Mouse (Mus musculus) embryo, embryonic 9.5 days (tissue): ENCODE results near the gene Ctnna3.
"Not testable (repeated sequence)": the region's sequence is repeated elsewhere in the genome, so short reads cannot be mapped to it uniquely, and the experiment has no call there.

Experiments
- DNase-seq: peaks from one replicate; pipeline ENCODE4 v3.0.0-alpha.2; 2017; ENCODE audit errors: extremely low spot score

Ctnna3 gene

DNA sequence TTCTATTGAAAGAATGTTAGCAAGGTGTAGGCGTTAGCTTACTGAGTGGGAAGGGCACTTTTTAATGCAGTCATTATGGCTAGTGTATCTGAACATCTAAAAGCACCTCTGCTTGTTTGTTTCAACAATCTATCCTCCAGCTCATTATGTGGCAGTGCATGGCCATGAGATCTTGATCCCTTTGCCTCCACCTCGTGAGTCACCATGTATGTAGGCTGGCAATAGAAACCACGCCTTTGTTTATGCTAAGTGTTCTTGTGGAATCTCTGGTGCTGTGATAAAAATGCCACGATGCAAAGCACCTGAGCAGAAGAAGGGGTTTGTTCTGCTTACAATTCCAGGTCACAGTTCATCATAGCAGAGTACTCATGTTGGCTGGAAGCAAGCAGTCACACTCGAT lies 1053.4 kb downstream of the Ctnna3 start:
- no peak for DNase-seq

GRCm38 (mm10) chr10:64489471-64489870 lies 1059.6 kb downstream of the Ctnna3 start:
- DNase-seq, result no peak

- DNase-seq, result no peak
These were observed 1113.7 kb downstream of the Ctnna3 start for GRCm38 (mm10) chr10:64543647-64544046.

DNA sequence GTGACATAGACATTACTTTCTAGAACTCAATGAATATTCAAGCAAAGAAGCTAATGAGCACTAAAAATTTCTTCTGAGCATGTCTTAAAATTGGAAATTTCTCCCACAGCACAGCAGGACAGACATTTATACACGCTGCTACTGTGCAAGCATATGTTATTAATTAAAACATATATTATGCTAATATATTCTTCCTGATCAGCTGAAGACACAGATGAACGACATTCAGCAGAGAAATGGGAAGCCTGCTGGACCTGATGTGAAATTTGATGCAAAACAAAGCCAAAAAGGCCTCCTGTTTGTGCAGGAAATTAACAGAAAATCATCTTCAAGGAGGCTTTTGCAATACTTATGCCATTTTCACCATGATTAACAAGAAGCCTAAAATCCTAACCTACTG lies 1114.5 kb downstream of the Ctnna3 start:
- no peak for DNase-seq

- DNase-seq, result no peak
These were observed 1141.4 kb downstream of the Ctnna3 start for GRCm38 (mm10) chr10:64571311-64571710.

DNA sequence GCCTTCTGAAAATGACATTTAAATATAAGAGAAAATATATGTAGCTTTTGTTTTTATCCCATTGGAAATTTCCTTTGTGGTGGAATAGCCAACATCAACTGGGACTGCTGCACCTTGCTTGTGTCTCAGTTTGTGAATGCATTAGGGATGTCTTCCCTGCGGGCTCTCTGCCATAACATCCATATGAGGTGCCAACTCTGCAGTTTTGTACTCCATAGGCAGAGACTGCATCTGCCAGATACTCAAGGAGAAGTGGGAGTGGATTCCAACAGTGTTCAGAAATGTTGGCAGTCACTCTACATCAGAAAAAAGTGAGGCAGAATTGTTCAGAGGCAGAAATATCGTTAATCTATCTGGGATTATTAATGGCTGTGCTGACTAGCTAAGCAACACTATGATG lies 1158.2 kb downstream of the Ctnna3 start:
- DNase-seq, result no peak

DNA sequence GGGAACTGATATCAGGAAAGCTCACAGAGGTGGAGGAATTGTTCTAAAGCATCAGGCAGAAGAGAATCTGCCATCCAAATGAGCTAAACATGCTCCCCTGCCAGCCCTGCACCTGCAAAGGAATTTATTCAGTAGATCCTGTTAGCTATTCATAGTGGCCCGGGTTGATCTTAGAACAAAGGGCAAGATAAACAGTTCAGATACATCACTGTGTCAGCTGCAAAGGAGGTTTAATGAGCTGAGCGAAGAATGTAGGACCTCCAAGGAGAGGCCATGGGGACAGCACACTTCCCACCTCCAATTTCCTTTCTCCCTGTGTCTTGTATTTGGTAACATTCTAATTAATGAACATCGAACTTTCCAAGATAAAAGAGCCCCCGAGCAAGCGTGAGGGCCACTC lies 1206.9 kb downstream of the Ctnna3 start:
- no peak for DNase-seq

GRCm38 (mm10) chr10:64639061-64639460 lies 1209.2 kb downstream of the Ctnna3 start:
- DNase-seq, result no peak

GRCm38 (mm10) chr10:64641093-64641492 lies 1211.2 kb downstream of the Ctnna3 start:
- no peak for DNase-seq

GRCm38 (mm10) chr10:64641576-64641975 lies 1211.7 kb downstream of the Ctnna3 start:
- no peak for DNase-seq

DNA sequence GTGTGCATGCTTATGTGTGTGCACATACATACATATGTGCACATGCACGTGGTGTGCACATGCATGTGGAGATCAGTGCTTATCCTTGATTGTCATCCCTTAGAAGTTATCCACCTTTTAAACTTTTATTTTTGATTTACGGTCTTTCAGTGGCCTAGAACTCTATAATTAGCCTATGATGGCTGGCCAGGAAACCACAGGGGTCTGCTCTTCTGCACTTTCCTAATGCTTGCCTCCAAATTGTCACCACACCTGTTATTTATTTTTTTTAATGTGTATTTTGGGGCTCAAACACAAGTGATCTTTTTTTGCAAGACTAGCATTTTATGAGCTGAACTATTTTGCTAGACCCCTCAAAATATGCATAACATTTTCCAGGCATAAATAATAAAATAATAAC lies 1214.1 kb downstream of the Ctnna3 start:
- no peak for DNase-seq

GRCm38 (mm10) chr10:64661190-64661589 lies 1231.3 kb downstream of the Ctnna3 start:
- no peak for DNase-seq

DNA sequence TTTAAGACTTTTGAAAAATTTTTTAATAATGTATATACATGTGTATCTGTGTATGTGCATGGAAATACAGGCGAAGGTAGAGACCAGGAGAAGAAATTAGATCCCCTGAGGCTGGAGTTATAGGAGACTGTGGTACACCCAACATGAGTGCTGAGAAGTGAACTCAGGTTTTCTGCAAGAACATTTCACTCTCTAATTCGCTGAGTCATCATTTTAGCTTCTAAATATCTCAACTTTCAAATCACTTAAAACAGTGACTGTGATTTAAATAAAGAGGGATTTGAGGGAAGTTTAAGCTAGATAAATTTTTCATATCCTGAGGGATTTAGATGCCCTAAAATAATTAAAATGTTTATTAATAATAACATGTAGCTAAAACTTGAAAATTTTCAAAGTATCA lies 1241.6 kb downstream of the Ctnna3 start:
- no peak for DNase-seq

- no peak for DNase-seq
These were observed 1245.9 kb downstream of the Ctnna3 start for GRCm38 (mm10) chr10:64675796-64676195.

- DNase-seq, result no peak
These were observed 1280.1 kb downstream of the Ctnna3 start for GRCm38 (mm10) chr10:64710017-64710416.

GRCm38 (mm10) chr10:64718036-64718435 lies 1288.1 kb downstream of the Ctnna3 start:
- DNase-seq, result no peak

GRCm38 (mm10) chr10:64735692-64736091 lies 1305.8 kb downstream of the Ctnna3 start:
- no peak for DNase-seq

- DNase-seq, result no peak
These were observed 1306.7 kb downstream of the Ctnna3 start for GRCm38 (mm10) chr10:64736616-64737015.

DNA sequence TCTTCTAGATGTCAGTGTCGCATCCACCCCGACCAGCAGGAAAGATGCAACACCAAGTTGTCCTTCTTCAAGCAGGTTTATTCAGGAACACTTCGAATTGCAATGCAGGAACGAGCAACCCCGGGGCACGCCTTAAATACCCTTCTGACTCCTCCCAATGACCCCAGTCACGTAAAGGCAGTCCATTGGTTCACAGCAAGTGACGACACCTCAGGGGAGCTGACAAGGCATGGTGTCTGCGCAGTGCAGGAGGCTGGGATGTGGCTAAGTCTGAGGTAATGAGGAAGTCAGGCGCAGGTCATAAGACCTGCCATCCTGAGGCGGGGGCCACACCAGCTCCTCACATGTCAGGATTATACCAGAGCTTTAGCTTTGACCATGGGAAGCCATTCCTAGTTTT lies 1311.8 kb downstream of the Ctnna3 start:
- DNase-seq, result not testable (repeated sequence)

DNA sequence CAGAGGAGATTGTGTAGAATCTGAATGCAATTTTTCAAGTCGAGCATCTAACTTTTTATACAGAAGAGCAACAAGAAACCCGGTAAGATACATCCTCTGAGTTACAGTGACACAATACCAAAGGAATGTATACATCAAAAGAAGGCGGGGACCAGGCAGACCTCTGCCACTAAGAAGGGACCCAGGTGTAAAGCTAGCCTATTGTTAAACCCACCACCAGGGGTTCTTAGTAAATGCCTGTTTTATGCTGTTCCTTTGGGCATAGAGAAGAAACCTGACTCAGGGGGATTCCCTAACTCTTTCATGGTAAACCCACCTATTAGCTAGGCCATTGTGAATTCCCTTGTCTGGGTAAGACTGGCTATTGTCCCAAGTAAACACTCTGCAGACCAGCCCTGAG lies 1314.2 kb downstream of the Ctnna3 start:
- DNase-seq, result not testable (repeated sequence)

DNA sequence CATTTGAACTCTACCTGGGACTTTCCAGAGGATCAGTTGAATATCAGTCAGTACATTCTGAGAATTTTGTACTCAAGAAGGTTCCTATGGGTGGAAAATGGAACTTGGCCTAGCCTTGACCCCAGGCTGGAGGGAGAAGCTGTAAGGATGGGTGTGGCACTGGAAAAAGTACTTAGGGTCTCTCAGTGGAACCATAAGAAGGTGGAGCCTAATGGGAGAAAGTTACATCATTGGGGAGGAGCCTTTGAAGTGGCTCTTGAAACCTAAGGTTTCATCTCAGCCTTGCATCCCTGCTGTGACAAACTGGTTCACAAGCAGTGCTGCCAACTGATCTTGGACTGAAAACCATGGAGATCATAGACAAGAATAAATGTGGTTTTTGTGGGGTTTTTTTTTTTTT lies 1318.8 kb downstream of the Ctnna3 start:
- DNase-seq, result no peak

- DNase-seq, result peak; percentile 31
These were observed 1320.9 kb downstream of the Ctnna3 start for GRCm38 (mm10) chr10:64750791-64751190.

DNA sequence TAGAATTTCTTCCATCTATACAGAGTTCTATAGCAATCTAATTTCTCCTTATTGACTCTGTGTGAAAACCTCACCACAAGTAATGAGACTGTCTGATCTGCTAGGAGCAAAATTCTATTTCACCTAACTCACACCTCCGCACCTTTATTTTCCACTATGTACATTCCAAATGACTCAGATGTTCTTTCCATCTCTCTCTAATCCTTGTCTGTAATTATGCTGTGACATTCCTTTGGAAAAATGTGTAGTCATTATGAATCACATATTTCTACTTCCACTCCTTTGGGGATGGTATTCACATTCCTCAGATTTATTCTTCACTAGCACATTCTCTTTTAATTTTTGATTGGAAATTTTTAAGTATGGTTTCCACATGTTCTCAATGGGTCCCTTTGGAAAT lies 1406.4 kb downstream of the Ctnna3 start:
- DNase-seq, result no peak

DNA sequence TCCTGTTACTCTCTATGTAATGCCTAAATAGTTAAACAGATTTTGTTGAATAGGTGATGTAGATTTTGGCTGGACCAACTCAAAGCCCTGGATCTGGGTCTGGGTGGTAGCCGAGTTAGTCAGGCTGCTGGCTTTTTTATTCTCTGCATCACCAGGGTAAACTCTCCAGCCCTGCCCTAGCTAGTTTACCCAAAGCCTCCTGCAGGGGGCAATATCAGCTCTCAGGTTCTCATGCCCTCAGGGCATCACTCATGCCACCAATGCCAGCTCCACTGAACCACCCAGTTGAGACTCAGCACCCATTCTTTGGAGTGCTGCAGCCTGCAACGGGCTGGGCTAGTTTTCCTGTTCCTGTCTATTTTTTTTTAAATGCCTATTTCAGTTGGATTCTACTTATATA lies 1431.5 kb downstream of the Ctnna3 start:
- no peak for DNase-seq

DNA sequence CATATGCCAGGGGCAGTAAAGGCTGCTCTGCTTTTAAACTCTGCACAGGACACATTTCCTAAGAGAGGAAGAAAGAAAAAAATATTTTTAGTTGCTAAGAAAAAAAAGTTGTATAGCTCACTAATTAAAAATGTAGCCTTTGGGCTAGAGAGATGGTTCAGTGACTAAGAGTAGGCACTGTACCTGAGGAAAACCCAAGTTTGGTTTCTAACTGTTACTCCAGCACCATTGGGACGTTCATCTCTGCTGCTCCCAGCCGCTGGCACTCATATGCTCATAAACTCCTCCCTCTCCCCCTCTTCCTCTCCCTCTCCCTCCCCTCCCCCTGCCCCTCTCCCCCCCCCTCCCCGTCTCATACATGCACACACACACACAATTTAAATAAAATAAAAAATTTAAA lies 1441.0 kb downstream of the Ctnna3 start:
- DNase-seq, result no peak
